Mouse (Mus musculus): ENCODE data around the gene Usp53. TPM values are rescaled to one million over a fixed set of nuclear protein-coding genes. Genes with fewer than 3 reads are reported as not detected.
"Not testable (repeated sequence)": the region's sequence is repeated elsewhere in the genome, so short reads cannot be mapped to it uniquely, and the experiment has no call there.

The Usp53 gene
- total RNA-seq, 2 experiments from 2014 or later, result 28.8 to 28.9 TPM

DNA sequence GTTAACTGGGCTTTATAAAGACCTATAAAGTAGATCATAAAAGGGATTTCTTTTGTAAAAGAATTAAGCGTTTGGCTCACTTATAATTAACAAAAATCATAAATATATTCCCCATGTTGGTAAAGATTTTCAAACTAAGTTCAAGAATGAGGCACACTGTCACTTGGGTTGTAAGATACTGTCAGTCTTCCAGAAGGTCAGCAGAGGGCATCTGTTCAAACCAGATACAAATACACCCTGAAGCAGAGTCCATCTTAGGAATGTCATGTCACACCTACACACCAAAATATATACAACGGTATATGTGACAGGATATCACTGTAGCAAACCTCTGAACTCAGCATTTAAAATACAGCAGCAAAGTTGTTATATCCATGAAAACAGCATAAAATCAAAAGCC is 34.2 kb downstream of the Usp53 start:
- DNase-seq (ENCODE audit: low spot score in 2 of 2), result no peak

DNA sequence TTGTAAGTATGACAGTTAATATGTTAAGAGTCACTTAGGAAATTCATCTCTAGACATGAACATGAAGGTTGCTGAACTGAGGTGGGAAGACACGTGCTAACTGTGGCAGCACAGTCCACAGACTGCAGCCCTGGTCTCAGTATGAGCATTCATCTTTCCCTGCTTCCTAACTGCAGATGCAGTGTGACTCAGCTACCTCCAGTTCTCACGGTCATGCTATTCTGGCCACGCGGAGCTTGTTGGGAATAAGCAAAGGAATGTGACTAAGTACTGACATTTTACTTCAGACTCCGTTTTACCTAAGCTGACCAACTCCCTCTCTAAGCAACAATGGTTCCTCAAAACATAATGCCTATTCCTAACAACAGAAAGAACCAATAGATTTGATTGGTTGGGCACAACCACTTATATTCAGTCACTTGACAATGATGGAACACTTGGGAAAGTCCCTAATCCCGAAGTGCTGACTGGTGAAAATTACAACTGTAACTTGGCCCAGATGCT is 40.9 kb downstream of the Usp53 start:
- no peak for DNase-seq (ENCODE audit: low spot score in 2 of 2)

DNA sequence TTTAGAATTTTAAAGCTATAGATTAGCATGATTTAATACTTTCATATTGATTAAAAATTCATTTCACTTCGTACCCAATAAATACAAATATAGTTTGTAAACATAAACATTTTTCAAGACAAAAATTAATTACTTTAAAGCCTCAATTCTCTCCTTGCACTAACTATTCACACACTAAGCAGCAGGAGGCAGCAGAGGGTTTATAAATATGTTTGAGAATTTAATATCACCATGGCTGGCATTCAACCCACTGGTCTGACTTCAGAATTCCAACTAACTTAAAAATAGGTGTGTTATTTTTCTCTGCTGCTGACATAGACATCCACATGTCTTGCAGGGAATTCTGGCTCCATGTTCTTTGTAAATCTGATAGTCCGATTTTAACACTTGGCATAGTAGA is 45.1 kb downstream of the Usp53 start:
- peak in 1 of 2 experiments; percentile 24 for DNase-seq (ENCODE audit: low spot score in 2 of 2)

DNA sequence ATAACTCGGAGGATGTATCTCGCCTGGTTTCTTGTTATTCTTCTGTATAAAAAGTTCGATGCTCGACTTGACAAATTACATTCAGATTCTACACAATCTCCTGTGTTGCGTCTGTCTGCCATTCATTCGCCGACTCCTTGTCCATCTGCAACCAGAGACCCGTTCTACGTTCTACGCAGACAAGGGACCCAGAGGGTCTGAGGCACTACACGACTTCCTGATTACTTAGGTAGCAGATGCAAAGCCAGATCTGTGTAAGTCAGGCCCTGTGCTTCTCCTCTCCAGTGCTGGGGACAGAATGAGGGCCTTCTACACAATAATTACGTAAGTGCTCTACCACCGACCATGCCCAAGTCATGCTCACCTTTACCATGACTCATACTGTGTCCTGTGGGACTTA is 47.1 kb downstream of the Usp53 start:
- DNase-seq (ENCODE audit: low spot score in 2 of 2), result not testable (repeated sequence)

DNA sequence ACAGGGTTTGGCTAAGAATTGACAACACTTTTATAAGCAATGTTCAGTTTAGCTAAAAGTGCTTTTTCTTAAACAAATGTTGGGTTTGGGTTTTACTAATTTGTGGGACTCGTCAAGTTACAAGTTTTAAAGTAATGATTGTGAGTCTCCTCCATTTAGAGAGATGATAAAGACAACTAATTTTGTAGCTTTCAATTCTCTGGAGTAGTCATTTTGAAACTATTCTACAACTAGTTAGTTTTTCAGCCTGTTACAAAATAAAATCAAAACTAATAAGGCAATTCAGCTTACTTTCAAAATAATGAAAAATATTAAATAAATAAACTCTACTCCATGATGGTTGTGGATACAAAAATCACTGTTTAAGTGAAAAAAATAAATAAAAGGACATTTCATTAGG is 51.8 kb downstream of the Usp53 start:
- DNase-seq (ENCODE audit: low spot score in 2 of 2), result no peak

DNA sequence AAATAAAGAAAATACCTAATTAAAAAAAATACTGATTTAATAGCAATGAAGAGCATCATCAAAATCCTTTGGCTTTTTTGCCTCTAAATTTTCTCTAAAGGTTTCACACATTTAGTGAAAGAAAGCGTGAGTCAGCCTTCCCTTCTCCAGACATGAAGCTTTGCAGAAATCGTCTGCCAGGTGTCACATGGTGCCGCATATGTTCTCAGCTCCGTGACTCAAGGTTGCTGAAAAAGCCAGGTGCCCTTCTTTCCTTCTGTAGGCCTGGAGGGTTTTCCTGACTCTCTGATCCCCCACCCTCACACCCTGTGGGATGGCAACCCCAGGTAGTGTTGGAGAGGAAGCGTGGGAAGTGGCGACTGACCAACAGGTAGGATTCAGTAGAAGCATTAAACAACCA is 54.6 kb downstream of the Usp53 start:
- DNase-seq (ENCODE audit: low spot score in 2 of 2), result peak; percentile 52 to 58

DNA sequence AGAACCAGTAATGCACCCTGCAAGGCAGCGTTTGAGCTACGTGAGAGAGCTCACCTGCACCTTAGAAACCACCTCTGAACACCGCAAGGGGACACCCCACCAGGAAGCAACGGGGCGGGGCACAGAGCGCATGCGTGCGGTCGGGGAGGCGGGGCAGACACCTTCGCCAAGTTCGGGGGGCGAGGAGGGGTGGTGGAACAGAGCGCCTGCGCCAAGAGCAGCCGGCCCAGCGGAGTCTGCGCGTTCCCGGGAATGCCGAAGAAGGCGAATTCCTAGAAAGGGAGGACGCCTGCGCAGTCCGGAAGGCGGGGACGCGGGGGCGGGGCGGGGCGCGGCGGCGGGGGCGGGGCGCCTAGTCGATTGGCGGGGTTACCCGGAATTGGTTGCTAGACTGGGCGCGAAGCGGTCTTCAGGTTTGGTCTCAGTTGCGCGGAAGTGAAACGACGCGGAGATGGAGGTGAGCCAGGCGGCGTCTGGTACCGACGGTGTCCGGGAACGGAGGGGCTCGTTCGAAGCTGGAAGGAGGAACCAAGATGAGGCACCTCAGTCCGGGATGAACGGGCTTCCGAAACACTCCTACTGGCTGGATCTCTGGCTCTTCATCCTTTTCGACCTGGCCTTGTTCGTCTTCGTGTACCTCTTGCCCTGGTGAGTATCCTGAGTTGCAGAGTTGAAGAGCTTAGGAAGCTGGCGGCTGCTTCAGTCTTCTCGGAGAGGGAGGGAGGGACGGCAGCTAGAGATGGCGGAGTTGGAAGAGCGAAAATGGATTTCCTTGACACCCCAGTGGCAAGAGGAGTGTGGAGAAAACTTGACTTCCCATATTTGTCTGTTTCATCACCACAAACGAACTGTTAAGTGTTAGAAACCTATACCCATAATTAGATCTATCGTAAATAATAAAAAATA is 60.0 kb downstream of the Usp53 start, which contains the start of gene 1810037I17Rik:
TSS of gene 1810037I17Rik (plus strand) at position 195 of the 906 bp plus-strand sequence.
- DNase-seq (ENCODE audit: low spot score in 2 of 2), result peak; percentile 96 to 97

DNA sequence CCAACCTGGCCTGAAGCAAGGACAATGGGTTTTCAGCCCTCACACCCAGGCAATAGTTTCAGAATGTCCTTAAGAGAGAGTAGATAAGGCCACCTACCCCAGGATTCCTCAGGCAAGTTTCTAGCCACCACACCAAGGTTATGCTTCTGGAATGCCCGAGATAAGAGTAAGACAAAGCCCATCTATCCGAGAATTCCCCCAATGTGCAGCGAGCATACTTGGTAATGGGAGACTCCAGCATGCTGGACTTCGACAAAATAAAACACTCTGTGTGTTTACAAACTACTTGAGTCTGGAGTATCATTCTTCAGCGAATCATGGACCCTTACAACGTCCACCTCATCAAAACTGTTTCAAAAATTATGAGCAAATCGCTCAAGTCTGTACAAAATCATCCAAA is 61.2 kb downstream of the Usp53 start:
- no peak for DNase-seq (ENCODE audit: low spot score in 2 of 2)

DNA sequence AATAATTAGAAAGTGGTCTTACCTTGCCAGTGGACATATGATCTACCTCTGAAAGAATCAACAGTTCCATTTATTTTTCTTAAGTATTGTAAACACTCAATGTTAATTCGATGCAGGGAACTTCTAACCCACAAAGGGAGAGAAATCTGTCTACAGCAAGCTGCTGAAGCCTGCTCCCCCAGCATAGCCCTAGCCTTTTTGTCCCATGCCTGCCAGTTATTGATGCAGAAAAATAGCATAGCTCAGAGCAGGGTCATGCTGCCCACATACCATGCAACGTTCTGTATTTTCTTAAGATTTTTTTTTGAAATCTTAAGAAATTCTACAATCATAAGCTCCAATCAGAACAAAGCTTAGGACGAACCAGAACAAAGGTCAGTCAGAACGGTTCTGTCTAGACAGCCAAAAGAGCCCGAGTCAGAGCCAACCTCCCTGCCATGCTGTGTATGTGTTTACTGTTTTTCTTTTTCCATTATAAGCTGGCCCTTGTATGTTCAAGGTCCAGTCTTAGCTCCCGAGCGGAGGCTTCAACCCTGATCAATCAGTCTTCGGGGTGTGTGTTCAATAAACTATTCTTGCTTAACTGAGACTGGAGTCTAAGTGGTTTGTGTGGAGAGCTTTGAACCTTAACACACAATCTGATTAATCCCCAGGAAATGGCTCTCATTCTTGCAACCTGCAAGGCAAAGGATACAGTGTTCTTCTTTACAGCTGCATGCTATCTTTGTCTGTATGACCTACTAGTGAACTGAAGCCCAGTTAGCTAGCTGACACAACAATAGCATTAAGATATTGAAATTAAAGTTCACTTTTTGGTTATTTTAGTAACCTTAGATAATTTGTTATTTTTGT is 62.4 kb downstream of the Usp53 start:
- no peak for DNase-seq (ENCODE audit: low spot score in 2 of 2)

DNA sequence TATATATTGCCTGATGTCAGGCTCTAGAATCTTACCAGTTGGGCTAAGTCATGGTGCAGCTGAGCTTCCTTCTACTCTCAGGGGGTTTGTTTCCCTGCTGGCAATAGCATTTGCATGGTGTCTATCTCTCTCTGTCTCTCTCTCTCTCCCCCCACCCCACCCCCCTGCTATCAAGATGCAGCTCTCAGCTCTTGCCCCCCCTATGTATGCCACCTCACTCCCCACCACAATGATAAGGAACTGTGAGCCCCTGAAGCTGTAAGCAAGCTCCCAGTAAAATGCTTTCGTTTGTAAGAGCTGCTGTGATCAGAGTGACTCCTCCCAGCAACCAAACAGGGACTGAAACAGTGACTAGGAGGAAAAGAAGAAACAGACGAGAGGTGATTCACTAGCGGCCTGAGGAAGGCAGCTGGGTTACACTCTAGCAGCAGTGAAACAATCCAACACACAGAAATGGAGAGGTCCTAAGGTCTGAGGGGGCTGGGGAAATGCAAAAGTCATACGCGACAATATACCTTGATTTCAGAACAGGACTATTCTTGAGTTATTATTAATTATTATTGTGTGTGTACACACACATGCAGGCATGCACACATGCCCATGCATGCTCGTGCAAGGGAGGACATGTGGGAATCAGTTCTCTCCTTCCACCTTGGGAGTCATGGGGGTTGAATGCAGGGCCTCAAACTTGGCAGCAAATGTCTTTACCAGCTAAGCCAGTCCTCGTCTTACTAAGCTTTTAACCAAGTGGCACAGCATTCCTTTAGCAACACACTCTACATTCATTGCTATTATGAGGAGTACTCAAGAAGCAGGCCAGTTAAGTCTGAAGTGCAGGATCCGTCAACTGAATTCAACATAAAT is 63.5 kb downstream of the Usp53 start:
- no peak for DNase-seq (ENCODE audit: low spot score in 2 of 2)

DNA sequence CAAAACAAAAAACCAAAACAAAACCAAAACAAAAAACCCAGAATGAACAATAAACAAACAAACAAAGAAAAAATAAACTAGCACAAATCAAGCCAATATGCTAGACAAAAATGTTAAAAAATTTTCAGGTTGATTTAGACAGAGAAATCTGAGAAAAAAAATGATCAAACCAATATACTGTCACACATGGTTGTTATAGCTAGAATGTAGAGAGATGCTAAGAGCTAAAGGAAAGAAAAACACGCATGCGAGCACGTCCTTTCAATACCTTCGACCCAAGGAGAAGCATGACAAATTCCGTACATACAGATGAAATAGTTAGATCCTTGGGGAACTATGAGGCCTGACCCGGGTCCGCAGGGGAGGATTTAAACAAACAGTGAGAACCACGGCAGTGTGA is 65.0 kb downstream of the Usp53 start, which contains the start of gene Gm10959:
TSS of gene Gm10959 (minus strand) at position 101 of the 400 bp plus-strand sequence.
- DNase-seq (ENCODE audit: low spot score in 2 of 2), result no peak

DNA sequence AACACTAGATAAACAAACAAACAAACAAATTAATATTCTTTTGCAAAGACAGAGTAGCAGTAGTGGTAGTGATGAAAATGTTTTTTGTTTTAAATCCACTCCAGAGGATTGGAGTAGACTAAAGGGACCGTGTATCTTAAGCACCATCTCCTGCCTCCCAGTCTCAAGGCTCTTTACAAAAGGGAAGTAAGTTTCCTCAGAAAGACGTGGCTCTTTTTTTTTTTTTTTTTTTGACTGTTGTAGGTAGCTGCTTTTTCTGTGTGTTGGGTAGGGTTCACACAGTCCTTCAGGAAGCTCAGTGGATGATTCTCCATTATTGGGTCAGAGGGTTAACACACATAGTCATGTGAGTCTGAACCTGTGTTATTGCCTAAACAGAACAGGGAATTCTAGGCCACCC is 65.6 kb downstream of the Usp53 start:
- no peak for DNase-seq (ENCODE audit: low spot score in 2 of 2)

DNA sequence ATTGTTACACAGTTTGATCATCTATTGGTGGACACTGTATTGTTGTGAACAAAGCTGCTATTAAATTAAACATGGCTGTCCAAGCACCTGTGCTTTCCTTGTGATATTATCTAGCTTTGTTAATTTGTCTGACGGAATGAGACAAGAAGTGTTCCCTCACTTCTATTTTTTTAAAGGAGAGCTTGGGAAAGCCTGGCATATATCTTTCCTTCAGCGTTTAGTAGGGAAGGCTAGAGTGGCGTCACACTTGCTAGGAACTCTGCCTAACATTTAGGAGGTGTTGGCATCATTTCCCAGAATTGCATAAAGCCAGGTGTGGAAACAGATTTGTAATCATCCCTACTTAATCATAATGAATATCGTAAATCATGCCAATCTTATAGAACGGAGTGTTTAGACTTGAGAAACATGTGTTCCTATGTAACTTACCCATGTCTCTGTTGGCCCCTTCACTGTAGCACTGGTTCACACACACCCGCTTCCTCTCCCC is 68.1 kb downstream of the Usp53 start:
- DNase-seq (ENCODE audit: low spot score in 2 of 2), result no peak

DNA sequence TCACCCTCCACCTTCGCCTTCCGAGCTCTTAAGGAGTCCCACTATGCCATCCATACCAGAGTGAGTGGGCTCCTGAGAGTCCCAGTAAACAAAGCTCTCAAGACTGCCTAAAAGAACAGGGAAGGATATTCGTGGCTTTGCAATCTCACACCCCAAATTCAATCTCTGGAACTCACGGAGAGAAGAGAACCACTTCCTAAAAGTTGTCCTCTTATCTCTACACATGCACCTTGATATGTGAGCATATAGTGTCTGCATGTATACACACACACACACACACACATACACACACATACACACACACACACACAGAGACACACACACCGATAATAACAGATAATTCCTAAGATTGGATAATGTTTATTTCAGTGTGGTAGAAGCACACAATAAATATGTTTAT is 68.8 kb downstream of the Usp53 start:
- DNase-seq (ENCODE audit: low spot score in 2 of 2), result no peak

DNA sequence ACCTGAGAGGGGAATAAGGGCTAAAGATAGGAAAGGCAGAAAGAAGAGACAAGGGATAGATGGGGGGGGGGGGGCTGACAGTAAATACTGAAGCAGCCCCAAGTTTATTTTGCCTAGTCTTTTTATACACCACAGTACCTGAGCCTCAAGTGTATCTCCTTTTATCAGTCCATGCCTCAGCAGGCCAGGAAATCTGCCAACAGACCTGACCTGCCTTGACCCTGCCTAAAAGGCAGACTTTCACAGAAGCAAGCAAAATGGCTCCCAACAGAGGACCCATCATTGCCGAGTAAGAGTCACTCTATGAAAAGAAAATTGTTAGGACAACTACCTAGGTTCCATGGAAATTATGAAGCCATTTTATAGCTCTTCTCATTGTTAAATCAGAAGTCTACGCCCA is 76.5 kb downstream of the Usp53 start:
- no peak for DNase-seq (ENCODE audit: low spot score in 2 of 2)

DNA sequence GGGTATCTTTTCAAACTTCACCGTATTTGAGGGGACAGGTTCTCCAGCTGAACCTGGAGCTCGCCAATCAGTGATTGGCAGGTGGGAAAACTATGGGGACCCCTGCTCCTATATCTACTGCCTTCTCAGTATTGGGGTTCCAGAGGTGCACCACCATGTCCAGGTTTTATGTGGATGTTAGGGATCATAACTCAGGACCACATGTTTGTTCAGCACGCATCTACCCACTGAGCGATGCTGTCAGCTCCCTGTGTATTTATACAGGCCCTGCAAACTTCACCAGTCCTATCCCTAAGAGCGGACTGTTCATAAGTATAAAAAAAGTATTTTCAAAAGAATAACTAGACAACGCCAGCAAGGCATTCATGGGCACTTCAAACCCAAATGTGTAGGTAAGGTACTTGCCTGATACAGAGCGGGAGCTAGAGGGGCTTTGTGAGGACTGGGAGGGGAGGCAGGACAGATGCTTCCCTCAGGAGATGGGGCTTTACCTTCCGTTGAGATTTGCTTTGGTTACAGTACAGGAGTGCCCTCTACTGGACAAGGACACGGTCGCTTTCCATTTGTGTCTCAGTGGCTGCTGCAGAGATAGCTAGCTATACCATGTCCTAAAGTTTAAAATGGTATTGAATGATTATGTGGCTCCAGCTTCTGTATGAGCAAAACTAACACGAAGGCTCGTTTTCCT is 80.4 kb downstream of the Usp53 start:
- peak; percentile 40 to 46 for DNase-seq (ENCODE audit: low spot score in 2 of 2)

DNA sequence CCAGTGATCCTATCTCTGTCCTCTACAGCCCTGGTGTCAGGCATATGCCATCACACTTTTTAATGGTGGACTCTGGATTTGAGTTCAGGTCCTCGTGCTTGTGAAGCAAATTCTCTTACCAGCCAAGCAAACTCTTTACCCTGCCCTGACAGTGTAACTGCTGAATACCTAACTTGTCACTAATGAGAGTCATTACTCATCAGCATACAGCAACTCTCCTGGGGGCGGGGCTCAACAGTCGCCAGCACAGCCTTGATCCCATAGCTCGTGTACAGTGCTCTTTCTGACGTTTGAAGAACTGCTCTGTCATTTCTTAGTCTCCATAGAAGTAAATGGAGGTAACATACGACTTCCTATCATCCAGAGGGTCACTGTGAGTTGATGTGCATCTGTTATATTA is 86.1 kb downstream of the Usp53 start:
- DNase-seq (ENCODE audit: low spot score in 2 of 2), result no peak

DNA sequence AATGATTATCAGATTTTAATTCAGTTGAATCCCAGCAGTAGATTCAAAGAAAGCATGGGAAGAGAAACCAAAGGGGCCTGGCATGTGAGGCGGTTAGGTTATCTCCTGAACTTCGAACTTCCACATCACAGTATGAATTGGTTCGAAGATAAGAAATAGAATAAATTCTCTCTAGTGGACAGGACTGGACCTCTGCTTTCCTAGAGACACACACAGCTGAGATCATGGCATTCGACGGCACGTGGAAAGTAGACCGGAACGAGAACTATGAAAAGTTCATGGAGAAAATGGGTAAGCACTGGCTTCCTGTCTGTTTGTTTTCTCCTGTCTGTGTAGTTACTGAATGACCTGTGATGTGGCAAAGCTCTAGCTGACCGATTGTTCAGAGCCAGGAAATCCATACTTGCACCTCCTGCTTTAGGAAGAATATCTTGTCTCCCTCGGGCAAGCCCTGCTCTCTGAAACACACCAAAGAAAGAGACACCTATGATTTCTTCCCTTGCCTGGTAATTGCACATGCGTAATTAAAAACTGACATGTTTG is 89.0 kb downstream of the Usp53 start:
- no peak for DNase-seq (ENCODE audit: low spot score in 2 of 2)

DNA sequence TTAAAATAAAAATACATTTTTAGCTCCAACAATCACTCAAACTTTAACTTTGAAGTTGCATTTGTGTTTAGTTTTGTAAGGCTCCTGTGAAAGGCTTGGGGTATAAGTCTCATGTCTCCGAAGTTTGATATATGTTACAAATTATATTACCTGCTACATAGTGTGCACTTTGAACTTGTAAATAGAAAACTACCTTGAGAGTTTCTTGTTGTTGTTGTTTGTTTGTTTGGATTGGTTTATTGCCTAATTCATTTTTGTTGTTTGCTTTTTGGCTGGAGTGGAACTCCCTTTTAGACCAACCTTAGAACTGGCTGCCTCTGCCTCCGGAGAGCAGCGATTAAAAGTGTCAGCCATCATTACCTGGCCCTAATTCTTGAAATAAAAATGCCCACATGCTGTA is 89.5 kb downstream of the Usp53 start, which contains the start of gene Fabp2:
TSS of gene Fabp2 (plus strand) at position 301 of the 400 bp plus-strand sequence.
- DNase-seq (ENCODE audit: low spot score in 2 of 2), result no peak

DNA sequence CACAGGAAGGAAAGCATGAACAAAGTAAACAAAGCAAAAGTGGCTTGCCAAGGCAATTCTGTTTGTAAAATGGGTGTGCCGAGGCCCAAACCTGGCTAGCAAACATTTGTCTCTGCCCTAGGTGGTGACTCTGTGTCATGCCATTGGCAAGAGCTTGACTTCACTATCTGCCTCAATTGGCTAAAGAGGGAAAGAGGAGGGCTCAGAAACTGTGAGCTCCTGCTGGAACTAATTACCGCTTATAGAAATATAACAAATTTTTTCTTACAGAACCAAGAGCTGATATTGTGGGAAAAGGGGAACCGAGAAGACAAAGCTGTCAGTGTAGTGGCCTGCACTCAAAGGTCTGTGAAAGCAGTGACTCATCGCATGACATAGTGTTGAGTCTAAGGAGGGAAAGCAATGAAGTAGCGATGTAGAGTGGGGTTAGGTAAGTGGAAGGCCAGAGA is 95.9 kb downstream of the Usp53 start:
- DNase-seq (ENCODE audit: low spot score in 2 of 2), result no peak
